Mouse (Mus musculus) mouse trophoblast stem cell (cell line): ENCODE results near the gene Ptn.

Experiments
- in situ Hi-C, 2 experiments: fragments of 300-500 bp; cut with MseI, MboI; formaldehyde crosslinking; loops; 2 replicates in 1 of 2; 3 replicates in 1 of 2; pipeline ENCODE4 v1.15.1; 2025

Ptn gene

DNA sequence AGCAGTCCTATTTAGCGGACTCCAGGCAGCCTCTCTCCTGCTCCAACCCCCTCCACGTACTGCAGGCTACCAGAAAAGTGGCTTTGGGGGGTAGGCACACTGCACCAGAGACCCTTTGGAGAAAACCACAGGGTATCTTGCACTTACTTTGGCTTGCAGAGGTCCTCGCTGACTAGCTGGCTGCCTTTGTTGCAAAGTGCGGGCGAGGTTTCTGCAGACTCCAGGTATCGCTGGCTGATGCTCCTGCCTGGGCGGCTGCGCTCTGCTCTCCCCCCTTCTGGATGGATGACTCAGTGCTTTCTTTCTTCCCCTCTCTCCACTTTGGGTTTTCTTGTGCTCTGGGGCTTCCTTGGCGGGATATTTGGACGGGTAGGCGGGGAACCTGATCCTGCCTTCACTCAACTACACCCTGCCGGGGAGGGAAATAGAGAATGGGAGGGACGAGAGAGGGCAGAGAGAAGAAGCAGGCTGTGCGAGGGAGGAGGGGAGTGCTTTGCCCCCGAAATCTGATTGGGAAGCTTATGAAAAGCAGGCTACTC is at the start of gene Ptn:
Gene Ptn, minus strand, starts transcription at position 474 of the 539 bp plus-strand sequence.
- in situ Hi-C loops = no loop called here

DNA sequence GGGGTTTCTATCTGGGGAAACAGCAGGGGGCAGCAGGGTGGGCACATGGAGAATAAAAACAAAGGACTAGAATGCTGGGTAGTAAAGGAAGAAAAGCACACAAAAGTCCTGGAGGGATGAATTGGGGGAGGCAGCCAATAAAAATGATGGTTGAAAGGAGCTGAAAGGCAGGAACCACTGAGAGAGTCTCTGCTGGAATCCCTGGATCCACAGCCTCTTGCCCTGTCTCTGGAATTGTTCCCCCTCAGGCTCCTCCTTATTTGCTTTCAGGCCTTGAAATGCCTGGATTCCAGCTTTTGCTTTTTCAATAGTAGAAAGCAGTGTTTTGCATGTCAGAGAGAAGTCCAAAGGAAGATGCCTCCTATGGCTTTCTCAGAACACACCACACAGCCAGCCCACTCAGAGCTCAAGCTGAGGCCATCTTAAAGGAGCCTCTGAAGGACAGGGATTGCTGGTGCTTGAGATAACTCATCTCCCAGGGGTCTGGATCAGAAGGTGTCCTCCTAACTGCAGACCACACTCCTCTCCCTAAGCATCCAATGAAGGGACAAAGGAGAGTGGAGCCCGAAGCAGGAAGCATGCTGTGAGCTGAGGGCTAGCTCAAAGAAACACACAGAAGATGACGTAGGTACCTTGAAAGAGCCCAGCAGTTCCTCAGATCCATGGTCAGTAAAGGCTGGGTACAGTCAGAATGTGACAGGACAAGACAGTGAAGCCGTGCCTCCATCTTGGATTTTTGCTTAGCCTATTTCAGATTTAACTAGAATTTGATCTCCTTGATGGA is 48.4 kb upstream of the Ptn start:
- in situ Hi-C loops = no loop called here

DNA sequence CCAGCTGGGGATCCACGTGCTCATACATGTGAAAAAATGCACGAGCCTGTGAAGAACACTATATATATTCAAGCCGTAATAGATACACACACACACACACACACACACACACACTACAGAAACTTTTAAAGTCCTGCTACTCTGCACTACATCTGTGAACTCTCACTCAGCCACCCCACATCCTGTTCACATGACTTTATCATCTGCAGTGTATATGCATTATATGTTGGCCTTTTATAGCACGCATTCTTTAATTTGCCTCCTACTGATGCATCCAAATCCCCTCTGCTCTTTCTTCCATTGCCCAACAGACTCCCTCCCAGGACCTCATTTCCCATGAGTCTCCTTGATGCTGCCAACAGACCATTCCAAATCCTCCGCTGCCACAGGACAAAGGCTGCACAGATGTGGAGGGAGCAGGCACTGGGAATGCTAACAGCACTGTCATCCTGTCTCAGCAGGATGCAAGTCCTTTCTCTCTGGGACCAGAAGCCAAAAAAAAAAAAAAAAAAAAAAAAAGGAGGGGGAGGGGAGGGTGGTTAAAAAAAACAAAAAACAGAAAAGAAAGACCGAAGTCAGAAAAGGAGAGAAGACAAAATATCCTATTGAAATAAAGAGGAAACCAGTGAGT is 47.7 kb upstream of the Ptn start:
- in situ Hi-C loops = no loop called here

DNA sequence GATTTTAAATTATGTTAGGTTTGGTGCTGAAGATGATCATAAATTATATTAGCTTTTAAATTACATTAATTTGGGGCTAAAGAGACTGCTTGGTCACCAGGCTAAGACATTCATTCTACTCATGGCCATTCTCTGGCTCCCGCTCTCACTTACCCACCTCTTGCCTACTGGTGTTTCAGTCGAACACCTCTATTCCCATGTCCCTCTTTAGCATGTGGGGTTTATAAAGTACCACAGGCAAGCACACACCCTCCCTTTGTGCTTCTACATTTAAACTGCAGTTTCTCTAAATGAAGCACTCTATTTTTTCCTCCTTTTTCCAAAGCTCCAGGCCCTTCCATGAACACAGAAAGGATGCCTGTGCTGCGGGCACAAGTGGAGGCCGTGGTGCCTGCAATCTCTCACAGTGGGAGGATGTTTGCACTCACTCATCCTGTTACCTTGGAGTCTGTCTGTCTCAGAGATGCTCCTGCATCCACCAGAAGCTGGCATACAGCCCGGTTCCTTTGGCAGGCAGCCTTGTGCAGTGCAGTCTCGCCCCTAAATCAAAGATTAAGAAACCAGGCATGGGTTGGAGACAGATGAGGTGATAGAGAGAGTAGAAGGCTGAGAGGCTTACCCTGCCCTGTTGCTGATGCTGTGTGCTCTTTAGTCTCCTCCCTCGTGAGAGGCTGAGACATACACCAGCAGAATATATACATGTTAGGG is 40.6 kb upstream of the Ptn start:
- in situ Hi-C loops = no loop called here

DNA sequence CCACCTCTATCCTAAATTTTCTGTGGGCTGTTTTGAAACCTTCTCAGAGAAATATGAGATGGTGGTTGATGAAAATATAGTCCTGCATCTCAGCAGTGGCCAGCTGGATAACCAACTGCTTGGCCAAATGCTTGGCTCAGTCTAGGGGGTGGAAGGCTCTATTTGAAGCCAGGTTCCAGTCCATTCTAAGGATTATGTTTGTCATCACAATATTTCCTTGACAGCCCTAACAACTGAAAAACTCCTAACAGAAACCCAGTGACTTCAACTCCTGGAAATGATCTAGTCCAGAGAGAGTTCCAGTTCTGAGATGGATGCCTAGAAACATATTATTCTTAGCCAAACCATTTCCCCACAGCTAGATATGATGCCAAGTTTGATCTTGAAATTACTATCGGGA is 35.3 kb upstream of the Ptn start:
- in situ Hi-C loops = no loop called here

DNA sequence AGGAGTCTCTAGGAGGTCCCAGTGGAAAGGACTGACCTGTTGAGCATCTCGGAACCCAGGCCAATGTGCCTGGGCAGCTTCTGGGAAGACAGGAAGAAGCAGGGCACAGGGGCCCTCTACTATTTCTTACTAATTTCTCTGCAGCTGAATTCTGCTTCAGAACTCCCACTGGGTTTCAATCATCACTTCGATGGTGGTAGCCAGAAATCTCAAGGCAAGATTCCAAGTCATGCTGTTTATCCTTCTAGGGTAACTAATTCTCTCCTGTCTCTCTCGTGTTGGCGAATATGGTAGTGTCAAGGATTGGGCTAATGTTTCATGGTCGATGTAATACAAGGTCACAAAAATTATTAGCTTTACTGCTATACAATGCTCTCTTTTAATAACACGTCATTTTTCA is 34.2 kb upstream of the Ptn start:
- in situ Hi-C loops = no loop called here

DNA sequence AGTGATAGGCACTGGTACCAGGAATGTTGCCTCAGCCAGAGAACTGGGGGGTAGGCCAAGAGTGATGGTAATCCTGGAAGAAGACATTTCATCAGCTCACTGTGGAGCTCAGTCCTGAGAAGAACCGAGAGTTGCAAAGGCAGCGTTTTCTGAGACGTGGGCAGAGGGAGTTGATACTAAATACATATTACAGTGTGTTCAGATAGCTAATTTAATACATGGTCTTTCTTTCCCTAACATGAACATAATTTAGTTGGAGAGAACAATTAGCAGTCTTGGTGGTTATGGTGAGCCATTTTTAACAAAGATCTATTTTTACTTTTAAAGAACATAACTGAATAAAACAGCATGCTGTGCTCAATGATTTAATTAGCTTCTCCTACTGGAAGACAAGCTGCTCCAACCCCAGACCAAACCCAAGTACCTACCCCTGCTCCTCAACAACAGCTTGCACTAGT is 33.0 kb upstream of the Ptn start:
- in situ Hi-C loops = no loop called here

DNA sequence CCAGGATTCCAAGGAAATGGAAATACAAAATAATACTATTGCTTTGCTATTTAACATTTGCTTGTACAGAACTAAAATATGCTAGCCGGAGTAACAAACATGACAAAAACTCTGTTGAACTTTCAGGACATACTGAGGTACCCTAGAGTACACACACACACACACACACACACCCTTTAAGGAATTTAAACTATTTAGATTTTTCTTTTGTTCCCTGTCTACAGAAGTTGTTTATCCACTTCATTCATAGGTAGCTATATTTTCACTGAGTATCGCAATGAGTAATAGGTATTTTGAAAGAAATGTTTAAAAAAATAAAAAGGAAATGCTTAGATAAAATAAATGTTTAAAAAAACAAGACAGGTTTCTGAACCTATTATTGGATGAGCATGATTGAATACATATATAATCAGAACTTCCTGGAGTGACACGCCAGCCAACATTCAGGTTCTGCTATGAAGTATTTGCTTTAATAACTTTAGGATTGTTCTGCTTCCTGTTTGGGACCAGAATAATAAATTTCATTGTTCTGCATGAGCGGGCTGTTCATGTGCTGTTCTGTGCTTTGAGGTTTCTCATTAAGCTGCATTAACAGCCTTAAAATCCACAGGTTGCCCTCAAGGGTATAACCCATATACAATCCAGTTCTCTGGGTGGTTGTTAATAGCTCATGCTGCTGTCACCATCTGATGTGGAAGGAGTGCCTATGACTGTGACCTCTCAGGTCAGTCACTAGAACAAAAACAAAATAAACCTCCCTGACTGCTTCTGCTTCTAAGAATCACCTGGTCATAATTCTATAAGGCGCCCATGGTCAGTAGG is 32.3 kb upstream of the Ptn start:
- in situ Hi-C loops = no loop called here

DNA sequence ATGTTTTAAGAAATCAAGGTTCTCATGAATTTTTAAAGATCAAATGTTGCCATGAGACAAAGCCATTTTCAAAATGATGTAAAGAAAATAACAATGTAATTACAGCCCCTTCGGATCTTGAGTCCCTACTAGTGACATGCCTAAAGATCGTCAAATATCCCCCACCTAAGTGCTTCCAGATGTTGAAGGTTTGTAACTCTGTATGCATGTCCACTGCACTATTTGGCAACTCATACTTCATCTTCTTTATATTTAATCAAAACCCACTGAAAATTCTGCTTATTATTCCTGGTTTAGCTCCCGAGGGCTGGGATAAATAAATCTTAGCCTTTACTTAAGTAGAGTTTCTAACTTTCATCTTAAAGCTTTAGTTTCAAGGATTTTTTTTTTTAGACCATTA is 31.7 kb upstream of the Ptn start:
- in situ Hi-C loops = no loop called here

DNA sequence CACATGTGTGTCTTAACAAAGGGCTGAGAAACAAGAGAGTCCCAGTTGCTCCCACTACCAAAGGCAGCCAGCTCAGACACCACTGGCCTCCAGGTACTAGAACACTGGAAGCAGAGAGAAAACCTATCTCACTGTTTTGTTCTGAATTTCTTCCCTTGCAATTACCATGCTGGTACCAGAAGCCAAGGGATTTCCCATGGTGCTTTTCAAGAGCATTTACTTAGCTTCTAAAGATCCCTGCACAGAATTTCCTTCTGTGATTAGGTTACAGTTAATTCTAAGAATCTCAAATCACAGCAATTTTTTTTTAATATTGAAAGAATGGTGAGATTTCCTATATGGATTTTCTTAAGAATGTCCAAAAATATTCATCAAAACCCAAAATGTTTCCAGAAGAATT is 31.2 kb upstream of the Ptn start:
- in situ Hi-C loops = no loop called here

DNA sequence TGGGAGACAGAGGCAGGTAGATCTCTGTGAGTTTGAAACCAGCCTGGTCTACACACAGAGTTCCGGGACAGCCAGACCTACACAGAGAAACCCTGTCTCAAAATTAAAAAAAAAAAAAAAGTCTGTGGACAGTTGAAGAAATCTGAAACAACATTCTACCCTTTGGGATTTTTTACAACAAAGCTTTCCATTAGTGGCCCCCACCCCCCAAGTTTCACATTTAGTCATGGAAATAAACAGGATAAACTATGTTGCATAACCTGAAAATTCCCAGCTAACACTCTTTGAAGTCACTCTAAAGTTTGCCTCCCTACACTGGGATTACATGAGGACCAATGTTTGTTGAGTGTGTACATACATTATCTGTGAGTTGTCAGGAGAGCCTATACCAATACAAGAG is 28.7 kb upstream of the Ptn start:
- in situ Hi-C loops = no loop called here

DNA sequence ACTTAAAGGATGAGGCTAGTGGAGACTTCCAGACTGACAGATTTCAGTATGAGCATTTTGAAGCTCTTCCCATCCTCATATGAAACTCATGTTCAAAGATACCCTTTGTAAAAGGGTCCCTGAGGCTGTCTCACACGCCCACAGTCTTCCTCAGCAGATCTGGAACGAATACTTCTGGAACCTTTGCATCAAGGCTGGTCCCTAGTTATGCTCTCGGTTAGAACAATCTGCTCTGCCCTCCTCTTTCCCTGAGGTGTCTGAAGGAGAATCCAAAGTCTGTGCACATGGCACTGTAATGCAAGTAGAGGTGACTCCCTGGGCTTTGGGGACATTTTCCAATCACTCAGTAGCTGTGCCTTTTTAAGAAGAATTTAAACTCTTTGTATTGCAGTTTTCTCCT is 25.3 kb upstream of the Ptn start:
- in situ Hi-C loops = no loop called here

DNA sequence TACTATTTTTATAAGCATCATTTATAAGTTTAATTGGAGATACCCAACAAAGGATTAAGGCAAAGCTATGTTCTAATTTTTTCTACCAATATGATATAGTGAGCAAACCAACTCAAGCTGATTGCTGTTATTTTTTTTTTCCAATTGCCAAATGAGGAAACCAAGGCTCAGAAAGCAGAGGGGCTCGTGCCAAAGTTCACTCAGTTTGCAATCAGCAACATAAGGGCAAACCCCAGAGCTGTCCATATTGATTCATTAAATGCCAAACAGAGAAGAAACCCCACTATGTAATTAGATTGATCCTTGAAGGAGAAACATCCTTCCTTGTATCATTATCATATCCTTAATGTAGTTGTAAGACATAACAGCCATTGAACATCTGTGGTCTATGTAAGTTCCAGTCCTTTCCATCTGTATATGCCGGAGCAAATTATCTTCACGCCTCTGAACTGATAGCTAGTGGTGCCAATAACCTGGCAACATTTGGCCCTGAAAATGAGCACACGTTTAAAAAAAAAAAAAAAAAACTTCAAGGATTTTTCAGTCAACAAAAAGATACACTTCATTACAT is 24.8 kb upstream of the Ptn start:
- in situ Hi-C loops = no loop called here

DNA sequence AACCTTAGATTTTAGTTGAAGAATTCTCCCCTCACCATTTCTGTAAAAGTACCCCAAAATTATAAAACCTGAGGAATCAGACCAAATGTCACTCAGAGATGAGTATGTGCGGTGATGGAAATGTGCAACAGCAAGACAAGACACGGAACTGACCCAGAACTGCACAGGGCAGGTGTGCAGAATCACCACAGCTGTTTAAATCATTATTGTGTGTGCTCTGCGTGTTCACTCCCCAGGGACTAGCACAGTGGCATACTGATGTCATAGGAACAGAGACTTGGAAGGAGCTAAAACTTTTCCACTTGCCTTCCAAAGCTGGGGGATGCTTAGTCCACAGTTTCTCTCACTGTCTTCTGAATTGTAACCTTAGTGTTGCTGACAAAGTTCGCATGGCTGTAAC is 22.7 kb upstream of the Ptn start:
- in situ Hi-C loops = no loop called here

DNA sequence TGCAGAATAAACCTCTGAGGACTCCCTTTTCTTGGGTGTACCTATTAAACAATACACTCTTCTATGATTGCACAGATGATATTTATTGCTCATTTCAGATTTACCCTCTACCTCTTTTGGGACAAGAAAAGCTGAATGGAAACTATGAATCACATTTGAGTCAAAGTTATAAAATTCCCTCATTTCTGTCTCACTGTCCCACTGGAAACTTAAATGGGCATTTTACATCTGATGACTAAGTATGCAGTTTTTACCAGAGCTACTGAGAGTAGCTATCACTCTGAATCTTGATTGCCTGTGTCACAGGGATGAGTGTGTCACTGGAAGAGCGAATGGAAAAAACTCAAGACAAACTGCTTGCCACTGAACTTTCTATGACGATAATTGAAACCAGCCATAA is 22.2 kb upstream of the Ptn start:
- in situ Hi-C loops = no loop called here

DNA sequence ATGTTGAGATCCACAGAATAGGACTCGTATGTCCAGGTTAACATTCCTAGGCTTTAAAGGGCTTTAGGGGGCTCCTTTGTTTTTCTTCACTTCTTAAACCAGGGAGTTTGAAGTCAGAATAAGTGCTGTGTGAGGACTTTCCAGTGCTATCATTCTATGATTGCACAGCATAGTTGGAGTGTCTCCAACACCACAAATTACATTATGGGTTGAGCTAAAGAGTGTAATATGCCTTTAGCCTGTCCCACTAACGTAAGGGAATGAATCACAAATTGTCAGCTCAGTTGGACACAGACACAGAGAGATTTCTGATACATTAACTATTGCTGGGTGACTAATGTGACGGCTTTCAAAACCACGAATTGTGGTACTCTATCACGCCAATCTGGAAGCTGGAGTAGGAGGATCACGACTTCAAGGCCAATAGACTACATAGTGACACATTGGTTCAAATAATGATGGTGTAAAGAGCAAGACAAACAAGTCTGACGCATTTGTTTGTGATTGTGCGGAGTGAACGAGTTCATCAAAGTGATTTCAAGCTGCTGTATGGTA is 20.4 kb upstream of the Ptn start:
- in situ Hi-C loops = no loop called here

DNA sequence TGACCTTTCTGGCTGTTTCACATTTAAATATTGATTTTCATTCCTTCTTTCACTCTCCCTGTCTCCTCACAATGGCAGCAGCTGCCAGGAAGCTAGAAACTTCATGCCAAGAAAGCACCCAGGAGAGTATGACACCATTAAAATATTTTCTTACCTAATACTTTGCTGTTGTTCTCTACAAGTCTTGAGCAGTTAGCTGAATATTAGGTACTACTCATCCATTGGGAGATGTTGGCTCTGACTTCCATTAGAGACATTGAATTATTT is 9.7 kb upstream of the Ptn start:
- in situ Hi-C loops = no loop called here

DNA sequence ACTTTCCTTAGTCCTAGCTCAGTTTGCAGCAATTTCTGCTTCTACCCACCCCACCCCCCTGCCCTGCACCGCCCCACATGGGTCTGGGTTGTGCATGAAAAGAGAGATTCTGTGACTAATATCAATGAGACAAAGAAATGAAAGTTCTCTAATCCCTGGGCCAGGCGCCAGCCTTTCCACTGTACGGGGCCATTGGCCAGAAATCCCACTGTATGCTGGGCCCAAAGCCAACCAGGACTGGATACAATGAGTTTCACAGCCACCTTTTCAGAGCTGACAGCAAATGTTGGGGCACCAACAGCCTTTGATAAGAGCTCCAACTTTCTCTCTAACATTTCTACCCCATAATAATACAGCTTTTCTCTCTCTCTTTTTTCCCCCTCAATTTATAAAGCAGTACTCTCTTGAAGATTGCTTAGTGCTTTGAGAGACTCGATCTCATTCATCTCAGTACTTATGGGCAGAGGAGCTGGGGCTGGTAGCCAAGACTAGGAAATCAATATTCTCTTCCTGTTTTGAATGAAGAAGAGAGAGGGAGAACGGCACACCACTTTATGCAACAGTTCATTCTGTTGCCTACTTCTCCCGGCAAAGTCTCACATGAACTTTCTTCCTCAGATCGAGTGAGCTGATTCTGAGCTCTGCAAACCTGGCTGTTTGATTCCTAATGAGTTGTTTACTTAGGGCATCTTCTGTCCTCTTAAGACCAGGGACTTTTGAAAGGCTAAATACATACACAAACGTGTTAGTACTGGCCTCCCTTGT is 9.2 kb upstream of the Ptn start:
- in situ Hi-C loops = no loop called here

DNA sequence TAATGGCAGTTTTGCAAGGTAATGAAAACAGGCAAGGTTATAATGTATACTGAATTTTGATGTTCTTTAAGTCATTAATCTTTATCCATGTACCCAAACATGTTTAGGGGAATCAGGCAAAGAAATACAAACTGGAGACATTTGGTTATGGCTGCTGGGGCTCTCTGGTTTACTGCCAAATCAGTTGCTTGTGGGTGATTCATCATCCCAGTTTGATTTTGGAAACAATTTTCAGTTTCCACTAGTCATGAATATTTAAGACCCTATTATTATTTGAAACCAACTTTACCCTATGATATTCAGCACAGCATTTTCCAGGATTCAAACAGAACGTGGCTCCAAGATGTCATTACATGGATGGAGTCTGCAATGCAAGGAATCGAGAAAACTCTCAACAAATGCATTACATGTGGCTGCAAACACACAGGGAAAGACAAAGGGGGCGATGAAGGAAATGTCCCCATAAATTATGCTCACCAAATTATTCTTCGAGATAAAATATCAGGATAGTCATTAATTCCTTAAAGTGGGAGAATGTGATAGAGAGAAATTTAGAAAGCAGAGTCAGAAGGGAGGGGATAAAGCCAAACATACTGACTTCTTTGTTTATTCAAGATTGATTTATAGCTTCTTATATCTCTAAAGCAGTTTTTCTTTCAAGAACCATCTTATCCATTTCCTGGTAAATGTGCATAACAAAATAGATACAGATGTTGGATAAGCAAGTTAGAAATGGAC is 8.4 kb upstream of the Ptn start:
- in situ Hi-C loops = no loop called here

DNA sequence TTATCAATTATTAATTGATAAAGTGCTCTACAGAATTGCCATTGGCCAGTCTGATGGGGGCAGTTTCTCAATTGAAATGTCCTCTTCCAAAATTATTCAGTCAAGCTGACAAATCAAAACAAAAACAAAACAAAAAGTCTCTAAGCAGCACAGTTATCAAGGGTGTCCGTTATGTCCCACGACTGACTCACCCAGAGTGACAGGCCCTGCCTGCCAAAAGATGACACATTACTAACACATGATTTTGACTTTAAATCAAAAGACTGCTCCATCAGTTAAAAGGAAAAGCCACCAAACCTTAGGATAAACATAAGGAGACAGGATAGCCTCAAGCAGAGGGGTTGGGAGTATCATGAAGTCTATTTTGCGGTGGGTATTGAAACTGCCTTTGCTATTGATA is 6.6 kb upstream of the Ptn start:
- in situ Hi-C loops = no loop called here
